Mouse (Mus musculus): Measurements from ENCODE around the gene Sfxn5.

DNA sequence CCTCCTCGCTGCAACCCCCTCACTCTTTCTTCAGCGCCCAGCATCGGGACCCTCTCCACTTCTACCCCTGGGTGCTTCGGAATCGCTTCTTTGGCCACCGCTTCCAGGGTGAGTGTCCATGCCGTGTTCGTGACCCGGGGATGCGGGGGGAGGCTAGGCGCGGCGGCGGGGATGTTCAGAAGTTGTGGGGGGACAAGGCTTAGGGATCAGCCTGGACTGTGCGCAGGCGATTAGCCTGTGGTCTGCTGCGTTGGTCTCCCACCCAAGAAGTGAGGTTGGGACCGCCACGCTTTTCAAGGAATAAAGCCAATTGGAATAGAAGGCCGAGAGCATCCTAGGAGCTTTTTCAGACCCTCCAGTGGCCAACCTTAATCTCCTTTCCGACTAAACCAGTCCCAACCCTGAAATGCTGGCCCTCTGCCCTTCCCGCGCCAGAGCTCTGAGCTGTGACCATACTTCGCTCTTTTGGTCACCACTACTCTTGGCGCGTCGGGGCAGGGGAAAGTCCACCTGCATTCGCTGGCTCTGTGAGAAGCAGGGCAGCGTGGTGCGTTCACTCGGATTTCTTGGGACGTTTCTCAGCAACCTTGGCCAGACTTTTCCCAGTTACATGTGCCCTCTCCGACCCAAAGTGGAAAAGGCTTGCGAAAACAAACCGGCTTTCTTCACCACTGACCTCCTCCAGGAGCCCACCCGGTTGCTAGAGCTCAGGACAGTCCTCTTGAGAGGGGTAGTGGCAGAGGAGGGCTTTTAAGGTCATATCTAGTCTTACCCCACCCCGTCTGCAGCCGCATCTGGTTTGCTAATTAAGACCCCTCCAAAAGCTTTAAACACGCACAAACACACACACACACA lies 144.7 kb downstream of the Sfxn5 start:
- TF ChIP-seq POLR2A (IDR thresholded peaks at IDR 0.05; ENCODE audit: low read depth, low read length) (no peak), CTCF (conservative IDR thresholded peaks at IDR 0.05; ENCODE audit: insufficient read depth, insufficient read length, low read depth, low read length) (no peak)
